Mouse (Mus musculus) lung, embryonic 14.5 days (tissue): ENCODE results near the gene Etnk2. TPM values are rescaled to one million over a fixed set of nuclear protein-coding genes. Genes with fewer than 3 reads are reported as not detected.

Experiments
- ATAC-seq: fragments of 200-750 bp; cut with Nextera tagmentation; 2 replicates; pipeline ENCODE4 v1.8.0; 2017; ENCODE audit warnings: mild to moderate bottlenecking, moderate TSS enrichment, moderate library complexity; ENCODE audit not compliant: insufficient read depth
- DNase-seq: peaks from one replicate; pipeline ENCODE4 v3.0.0-alpha.2; 2015
- H3K27ac ChIP-seq: fragments of 300-500 bp; sonication (generic); 2 replicates; pipeline ENCODE4 v1.5.1; 2014; ENCODE audit warnings: low read depth, mild to moderate bottlenecking, moderate library complexity
- H3K27me3 ChIP-seq: fragments of 300-500 bp; sonication (generic); 2 replicates; pipeline ENCODE4 v1.6.1; 2014; ENCODE audit warnings: low read length, control low read depth; ENCODE audit not compliant: insufficient read depth
- H3K36me3 ChIP-seq: fragments of 300-500 bp; sonication (generic); 2 replicates; pipeline ENCODE4 v1.6.1; 2014; ENCODE audit warnings: control low read depth; ENCODE audit not compliant: insufficient read depth
- H3K4me1 ChIP-seq: fragments of 300-500 bp; sonication (generic); 2 replicates; pipeline ENCODE4 v1.6.1; 2014; ENCODE audit warnings: antibody characterized with exemption, control low read depth; ENCODE audit not compliant: insufficient read depth
- H3K4me2 ChIP-seq: fragments of 300-500 bp; sonication (generic); 2 replicates; pipeline ENCODE4 v1.6.1; 2014; ENCODE audit warnings: mild to moderate bottlenecking
- H3K4me3 ChIP-seq: fragments of 300-500 bp; sonication (generic); 2 replicates; pipeline ENCODE4 v1.5.1; 2014; ENCODE audit warnings: low read depth, low read length
- H3K9ac ChIP-seq: fragments of 300-500 bp; sonication (generic); 2 replicates; pipeline ENCODE4 v1.6.1; 2014
- H3K9me3 ChIP-seq: fragments of 300-500 bp; sonication (generic); 2 replicates; pipeline ENCODE4 v1.6.1; 2016; ENCODE audit warnings: low read depth, low read length, control low read depth
- CTCF ChIP-seq: IDR thresholded peaks from 2 replicates; pipeline ENCODE4 v1.5.1; 2016; ENCODE audit warnings: antibody characterized with exemption, low read depth
- WGBS: fragments of 180-500 bp; shearing (Covaris S2); extraction: QIAGEN DNeasy Blood & Tissue Kit; methylation state at CpG from one replicate; pipeline ENCODE4 v1.1.7; 2014; 5-methylcytosine and 5-hydroxymethylcytosine counted together
- polyA plus RNA-seq: library from polyadenylated mRNA; unstranded; fragments of >200 nt; fragmentation: Nextera tagmentation; extraction: Ambion mirVana; gene quantifications from 2 replicates; pipeline ENCODE4 v1.2.1, GENCODE M21; 2014

The Etnk2 gene
- polyA plus RNA-seq, 1 experiment from 2014 or later: 3.7 TPM

- 76% methylated on average over 8 of the region's 8 CpGs for WGBS
- Histone ChIP-seq H3K4me3 (no peak overlapping the region), H3K27ac (no peak overlapping the region), H3K9me3 (no peaks in the 10 kb centered on the region), H3K4me1 (peaks cover 15% of the 10 kb centered on the region; the same call in 1 of the 2 replicates), H3K4me2 (no peak overlapping the region), H3K27me3 (peaks cover 7% of the 10 kb centered on the region; the same call in 1 of the 2 replicates), H3K36me3 (no peaks in the 10 kb centered on the region), H3K9ac (no peak overlapping the region)
- no peak for ATAC-seq
- no peak for DNase-seq
- no peak for TF ChIP-seq CTCF
Measured at GRCm38 (mm10) chr1:133325951-133326350, 37.4 kb upstream of the Etnk2 start.

GRCm38 (mm10) chr1:133327094-133327493, 36.3 kb upstream of the Etnk2 start:
- no peaks in the 10 kb centered on the region for H3K9me3 ChIP-seq
- no peak for DNase-seq
- TF ChIP-seq CTCF: 0 out of 2 replicates have a peak, but pooled peaks have one; percentile 9
- H3K27ac ChIP-seq: no peak overlapping the region
- peaks cover 7% of the 10 kb centered on the region; the same call in 1 of the 2 replicates for H3K27me3 ChIP-seq
- 56% methylated on average over 5 of the region's 5 CpGs for WGBS
- no peak overlapping the region for H3K9ac ChIP-seq
- no peak for ATAC-seq
- no peak overlapping the region for H3K4me2 ChIP-seq
- no peak overlapping the region for H3K4me3 ChIP-seq
- peaks cover 19% of the 10 kb centered on the region; the same call in 1 of the 2 replicates for H3K4me1 ChIP-seq
- H3K36me3 ChIP-seq: no peaks in the 10 kb centered on the region

- Histone ChIP-seq H3K27ac (peak overlapping the region; percentile 77), H3K4me2 (no peak overlapping the region; the same call in 1 of the 2 replicates), H3K9me3 (no peaks in the 10 kb centered on the region), H3K9ac (no peak overlapping the region), H3K4me3 (no peak overlapping the region), H3K36me3 (no peaks in the 10 kb centered on the region), H3K4me1 (peaks cover 19% of the 10 kb centered on the region; the same call in 1 of the 2 replicates), H3K27me3 (peaks cover 7% of the 10 kb centered on the region; the same call in 1 of the 2 replicates)
- WGBS: 54% methylated on average over 6 of the region's 6 CpGs
- DNase-seq (no peak), ATAC-seq (0 out of 2 replicates have a peak, but pooled peaks have one; percentile 33)
- no peak for TF ChIP-seq CTCF
Measured at GRCm38 (mm10) chr1:133328299-133328795, 35.0 kb upstream of the Etnk2 start.

- peaks cover 7% of the 10 kb centered on the region; the same call in 1 of the 2 replicates for H3K27me3 ChIP-seq
- DNase-seq: peak; percentile 82
Measured at GRCm38 (mm10) chr1:133328896-133329637, 34.3 kb upstream of the Etnk2 start.

GRCm38 (mm10) chr1:133329638-133329964, 33.8 kb upstream of the Etnk2 start:
- 24% methylated on average over 7 of the region's 7 CpGs for WGBS
- DNase-seq (no peak), ATAC-seq (0 out of 2 replicates have a peak, but pooled peaks have one; percentile 32)
- Histone ChIP-seq H3K9ac (peak overlapping the region; percentile 48), H3K4me1 (peaks cover 17% of the 10 kb centered on the region; the same call in 1 of the 2 replicates), H3K4me2 (peak overlapping the region; percentile 66), H3K27me3 (peaks cover 7% of the 10 kb centered on the region; the same call in 1 of the 2 replicates), H3K9me3 (no peaks in the 10 kb centered on the region), H3K27ac (peak overlapping the region; percentile 77; the same call in 1 of the 2 replicates), H3K4me3 (peak overlapping the region; percentile 31), H3K36me3 (no peaks in the 10 kb centered on the region)
- TF ChIP-seq CTCF: no peak

More at GRCm38 (mm10) chr1:133328896-133329637, 34.3 kb upstream of the Etnk2 start:
- peak; percentile 84 for ATAC-seq
- no peak for TF ChIP-seq CTCF
- no peaks in the 10 kb centered on the region for H3K36me3 ChIP-seq
- H3K9ac ChIP-seq: peak overlapping the region; percentile 48
- H3K4me2 ChIP-seq: peak overlapping the region; percentile 66
- peaks cover 17% of the 10 kb centered on the region; the same call in 1 of the 2 replicates for H3K4me1 ChIP-seq
- 6% methylated on average over 34 of the region's 34 CpGs for WGBS
- no peaks in the 10 kb centered on the region for H3K9me3 ChIP-seq
- H3K27ac ChIP-seq: peak overlapping the region; percentile 77
- H3K4me3 ChIP-seq: peak overlapping the region; percentile 31

GRCm38 (mm10) chr1:133331142-133331541, 32.2 kb upstream of the Etnk2 start:
- Histone ChIP-seq H3K27ac (no peak overlapping the region), H3K4me3 (no peak overlapping the region), H3K36me3 (no peaks in the 10 kb centered on the region), H3K9ac (no peak overlapping the region), H3K27me3 (peaks cover 7% of the 10 kb centered on the region; the same call in 1 of the 2 replicates), H3K4me2 (no peak overlapping the region), H3K4me1 (peaks cover 17% of the 10 kb centered on the region; the same call in 1 of the 2 replicates), H3K9me3 (no peaks in the 10 kb centered on the region)
- ATAC-seq: no peak
- WGBS: 43% methylated on average over 3 of the region's 3 CpGs
- DNase-seq: no peak
- TF ChIP-seq CTCF: no peak
